Mouse (Mus musculus) kidney, postnatal 4 days (tissue): ENCODE data around the gene Cyp4f17.
"Not testable (repeated sequence)": the region's sequence is repeated elsewhere in the genome, so short reads cannot be mapped to it uniquely, and the experiment has no call there.

Source experiments
- DNase-seq, 2 experiments: peaks; one replicate each; pipeline ENCODE4 v3.0.0; 2021; ENCODE audit warnings: mixed read lengths in 2 of 2

Cyp4f17 gene

DNA sequence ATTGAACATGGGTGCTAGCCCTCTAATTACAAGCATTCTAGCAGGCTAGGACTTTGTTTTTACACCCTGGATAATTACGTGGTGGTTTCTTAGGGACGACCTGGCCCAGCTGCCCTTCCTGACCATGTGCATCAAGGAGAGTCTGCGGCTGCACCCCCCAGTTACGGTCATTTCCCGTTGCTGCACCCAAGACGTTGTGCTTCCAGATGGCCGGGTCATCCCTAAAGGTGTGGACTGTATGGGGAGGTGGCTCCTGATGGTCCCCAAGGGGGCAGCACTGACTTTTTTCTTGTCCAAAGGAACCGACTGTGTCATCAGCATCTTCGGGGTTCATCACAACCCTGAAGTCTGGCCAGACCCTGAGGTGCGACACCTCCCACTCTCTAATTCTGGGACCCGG, 21.9 kb downstream of the Cyp4f17 start:
- peak in 1 of 2 experiments; percentile 2 for DNase-seq

GRCm38 (mm10) chr17:32528408-32529337, 22.8 kb downstream of the Cyp4f17 start:
- DNase-seq = peak; percentile 91 to 93

- DNase-seq = peak in 1 of 2 experiments; percentile 46
Measured at GRCm38 (mm10) chr17:32532356-32532755, 26.5 kb downstream of the Cyp4f17 start.

DNA sequence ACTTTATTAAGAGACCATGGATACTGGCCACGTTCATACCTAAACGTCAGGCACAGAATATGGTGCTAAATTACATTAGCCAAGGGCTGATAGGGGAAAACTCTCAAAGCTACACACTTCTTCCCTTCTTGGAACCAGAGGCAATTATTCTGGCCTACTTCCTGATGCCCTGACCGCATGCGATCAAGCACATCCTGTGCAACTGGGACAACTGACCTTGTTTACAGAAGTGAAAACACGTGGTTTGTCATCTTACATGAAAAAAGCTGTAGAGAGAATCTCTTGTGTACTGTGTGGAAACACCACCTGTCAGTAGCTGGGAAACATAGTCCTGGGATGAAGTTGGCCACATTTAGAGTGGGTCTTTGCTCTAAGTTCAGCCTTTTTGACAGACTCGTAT, 28.2 kb downstream of the Cyp4f17 start:
- no peak for DNase-seq

DNA sequence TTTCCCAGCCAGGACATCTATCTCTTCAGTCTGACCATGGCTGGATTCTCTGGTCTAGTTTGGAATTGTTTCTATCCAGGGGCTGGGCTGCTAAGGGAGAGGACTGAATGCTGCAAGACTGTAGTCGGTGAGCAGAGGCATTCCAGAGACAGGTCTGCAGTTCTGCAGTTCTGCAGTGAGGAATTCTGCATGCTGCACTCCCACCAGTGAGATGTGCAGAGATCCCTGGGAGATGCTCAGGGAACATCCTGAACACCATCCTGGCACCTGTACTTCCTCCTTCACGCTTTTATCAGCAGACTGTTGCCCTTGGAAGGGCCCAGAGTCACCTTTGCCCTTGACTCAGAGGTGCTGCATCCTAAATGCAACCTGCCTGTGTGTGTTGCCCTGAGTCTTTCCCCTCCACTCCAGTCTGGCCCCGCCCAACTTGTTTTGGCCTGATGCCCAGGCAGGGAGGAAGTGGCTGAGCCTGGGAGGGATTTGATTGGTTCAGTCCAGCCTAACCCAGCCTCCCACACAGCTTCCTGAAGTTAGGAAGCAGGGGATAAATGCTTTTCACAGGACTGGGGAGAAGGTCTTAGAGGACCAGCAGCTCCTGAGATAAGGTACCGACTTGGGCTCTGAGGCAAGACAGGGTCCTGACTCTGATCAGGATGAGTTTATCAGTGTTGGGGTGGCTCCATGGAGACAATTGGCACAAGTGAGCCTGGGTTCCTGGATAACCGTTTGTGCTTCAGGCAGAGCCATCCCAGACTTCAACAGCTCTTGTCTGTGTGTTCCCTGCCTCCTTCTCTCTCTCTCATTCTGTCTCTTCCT, 30.4 kb downstream of the Cyp4f17 start, which contains the start of gene Cyp4f16:
Gene Cyp4f16, plus strand, starts transcription at position 508 of the 816 bp plus-strand sequence.
- peak; percentile 95 to 96 for DNase-seq

DNA sequence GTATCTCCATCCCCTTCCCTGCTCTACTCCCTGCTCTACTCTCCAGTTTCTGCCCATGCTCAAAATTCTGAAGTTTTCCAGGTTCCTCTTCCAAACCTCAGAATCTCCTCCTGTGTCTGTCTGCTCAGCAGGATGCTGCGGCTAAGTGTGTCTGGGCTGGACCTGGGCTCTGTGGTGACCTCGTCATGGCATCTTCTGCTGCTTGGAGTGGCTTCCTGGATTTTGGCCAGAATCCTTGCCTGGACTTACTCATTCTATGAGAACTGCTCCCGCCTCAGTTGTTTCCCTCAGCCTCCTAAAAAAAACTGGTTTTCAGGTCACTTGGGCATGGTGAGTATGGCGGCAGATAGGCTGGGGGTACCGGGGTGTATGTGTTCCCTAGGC, 31.0 kb downstream of the Cyp4f17 start:
- DNase-seq = peak in 1 of 2 experiments; percentile 43

DNA sequence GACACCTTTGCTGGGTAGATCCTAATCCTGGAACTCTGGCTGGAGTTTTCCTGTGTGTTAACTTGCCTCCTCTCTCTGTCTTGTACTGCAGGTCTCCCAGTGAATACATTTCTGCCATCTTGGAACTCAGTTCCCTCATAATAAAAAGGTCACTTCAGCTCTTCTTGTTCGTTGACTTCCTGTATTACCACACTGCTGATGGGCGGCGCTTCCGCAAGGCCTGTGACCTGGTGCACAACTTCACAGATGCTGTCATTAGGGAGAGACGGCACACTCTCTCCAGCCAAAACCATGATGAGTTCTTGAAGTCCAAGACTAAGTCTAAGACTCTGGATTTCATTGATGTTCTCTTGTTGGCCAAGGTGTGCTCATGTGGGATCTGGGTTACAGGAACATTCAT, 38.9 kb downstream of the Cyp4f17 start:
- not testable (repeated sequence) for DNase-seq

DNA sequence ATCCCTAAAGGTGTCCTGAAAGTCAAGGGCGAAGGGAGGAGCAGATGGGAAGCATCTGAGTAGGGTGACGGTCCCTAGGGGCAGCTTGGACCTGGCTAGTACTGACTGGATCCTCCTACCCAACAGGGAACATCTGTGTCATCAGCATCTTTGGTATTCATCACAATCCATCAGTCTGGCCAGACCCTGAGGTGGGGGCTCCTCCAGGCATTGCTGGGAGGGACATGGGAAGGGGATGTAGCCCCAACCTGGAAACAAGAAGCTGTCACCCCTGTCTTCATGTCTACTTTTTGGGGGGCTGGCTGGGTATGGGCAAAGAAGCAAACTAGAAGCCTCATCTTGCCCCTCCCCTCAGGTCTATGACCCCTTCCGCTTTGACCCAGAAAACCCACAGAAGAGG, 44.5 kb downstream of the Cyp4f17 start:
- not testable (repeated sequence) for DNase-seq

DNA sequence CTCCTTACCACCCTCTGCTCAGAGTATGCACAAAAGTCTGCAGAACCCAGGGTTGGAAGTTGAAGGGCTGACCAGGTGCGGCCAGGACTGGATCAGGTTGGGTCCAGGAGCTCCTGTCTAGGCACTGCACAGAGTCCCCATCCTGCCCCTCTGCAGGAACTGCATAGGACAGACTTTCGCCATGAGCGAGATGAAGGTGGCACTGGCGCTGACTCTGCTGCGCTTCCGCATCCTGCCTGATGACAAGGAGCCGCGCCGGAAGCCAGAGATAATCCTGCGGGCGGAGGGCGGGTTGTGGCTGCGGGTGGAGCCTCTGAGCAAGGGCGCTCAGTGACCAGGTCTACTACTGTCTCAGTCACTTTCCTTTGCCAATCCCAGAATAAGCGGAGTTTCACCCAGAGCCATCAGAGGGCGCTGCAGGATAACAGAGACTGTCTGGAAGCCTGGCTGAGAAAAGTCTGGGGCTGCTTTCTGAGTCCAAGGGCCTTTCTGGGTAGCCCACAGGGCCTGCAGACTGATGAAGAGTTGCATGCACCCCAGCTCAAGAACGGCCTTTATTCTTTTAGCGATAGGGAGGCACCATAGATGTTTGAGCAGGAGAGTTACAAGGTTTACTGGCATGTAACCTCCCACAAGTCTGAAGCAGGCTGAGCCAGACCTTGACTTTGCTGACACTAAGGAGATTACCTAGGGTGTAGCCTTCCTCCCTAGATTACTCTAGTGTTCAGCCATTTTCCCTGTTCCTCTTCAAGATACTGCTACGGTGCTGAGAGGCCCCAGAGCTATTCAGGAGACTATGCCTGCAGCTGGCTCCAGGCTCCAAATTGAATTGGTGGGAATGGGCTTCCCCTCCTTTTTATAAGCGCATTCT, 45.3 kb downstream of the Cyp4f17 start:
- DNase-seq = peak; percentile 86 to 89

DNA sequence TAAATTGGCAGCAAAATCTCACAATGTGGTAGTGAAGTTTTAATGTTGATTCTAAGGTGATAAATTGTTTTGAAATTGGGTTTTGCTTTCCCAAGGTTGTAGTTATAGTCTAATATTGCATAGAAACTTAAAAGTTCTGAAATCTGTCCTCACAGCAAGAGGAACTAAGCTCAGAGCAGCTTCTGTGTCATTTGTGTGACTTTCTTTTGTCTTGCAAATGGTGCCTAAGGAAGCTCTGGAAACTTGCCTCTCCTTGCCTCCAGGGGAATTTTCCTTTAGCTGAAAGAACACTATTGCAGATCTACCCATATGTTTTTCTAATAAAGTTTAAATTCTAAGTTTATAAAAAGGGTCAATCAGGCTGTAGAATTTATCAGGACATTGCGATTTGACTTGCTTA, 47.2 kb downstream of the Cyp4f17 start:
- DNase-seq = not testable (repeated sequence)

DNA sequence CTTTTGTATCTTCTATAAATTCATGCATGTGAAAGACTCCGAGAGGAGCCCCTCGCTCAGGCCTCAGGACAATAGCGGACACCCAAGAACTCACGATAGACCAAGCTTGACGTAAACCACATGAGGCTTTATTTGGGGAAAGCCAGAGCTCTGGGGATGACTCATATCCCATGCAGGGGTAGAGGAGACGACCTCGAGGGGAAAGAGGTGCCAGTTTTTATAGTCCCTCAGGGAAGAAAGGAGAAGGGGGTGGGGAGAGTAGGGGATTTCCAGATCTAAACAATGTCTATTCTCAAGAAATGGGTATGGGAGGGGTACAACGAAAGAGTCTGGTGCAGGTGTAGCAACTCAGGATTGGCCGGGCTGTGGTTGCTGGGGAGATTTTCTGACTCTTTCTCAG, 48.5 kb downstream of the Cyp4f17 start:
- DNase-seq = not testable (repeated sequence)

DNA sequence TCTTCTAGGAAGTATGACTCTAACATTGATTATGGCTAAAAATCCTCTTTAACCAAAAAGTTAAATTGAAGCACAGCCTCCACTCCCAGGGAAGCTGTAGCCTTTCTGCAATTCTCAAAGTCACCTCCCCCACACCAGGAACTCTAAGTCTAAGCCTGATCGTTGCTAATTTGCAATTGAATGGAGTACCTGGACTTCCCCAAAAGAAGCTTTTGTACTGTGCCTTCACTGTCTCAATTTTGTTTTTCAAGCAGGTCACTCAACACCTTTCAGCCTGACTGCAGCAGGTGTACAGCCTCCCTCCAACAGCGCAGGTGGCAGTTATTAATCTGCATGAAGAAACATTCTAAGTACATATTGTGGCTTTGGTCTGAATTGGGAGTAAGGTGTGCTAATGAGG, 57.5 kb downstream of the Cyp4f17 start:
- not testable (repeated sequence) for DNase-seq

DNA sequence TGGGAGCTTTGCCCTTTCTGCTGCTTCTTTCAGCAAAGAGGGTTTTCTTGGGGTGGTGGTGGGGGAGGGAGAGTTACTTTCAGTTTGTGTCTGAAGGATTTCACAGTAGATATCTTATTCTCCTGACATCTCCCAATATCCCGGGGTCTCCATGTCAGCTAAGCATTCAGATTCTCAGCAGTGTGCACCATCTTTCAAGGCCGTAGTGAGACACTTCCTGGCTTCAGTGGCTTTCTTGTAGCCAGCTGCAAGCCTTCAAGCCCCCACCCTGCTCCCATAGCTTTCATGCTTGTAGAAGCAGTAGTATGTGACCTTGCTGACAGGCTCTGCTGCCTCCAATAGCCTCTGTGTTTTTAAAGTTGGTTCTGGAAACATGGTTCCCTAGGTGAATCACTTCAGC, 67.4 kb downstream of the Cyp4f17 start:
- peak; percentile 8 to 16 for DNase-seq

- peak in 1 of 2 experiments; percentile 7 for DNase-seq
Measured at GRCm38 (mm10) chr17:32577496-32578186, 71.8 kb downstream of the Cyp4f17 start.
